Mouse (Mus musculus) frontal cortex, postnatal 36 days (tissue): ENCODE data around the gene Cltb.
"Not testable (repeated sequence)": the region's sequence is repeated elsewhere in the genome, so short reads cannot be mapped to it uniquely, and the experiment has no call there.

ENCODE experiments used
- DNase-seq, 2 experiments: peaks; one replicate each; pipeline ENCODE4 v3.0.0; 2022; ENCODE audit warnings: low spot score in 2 of 2

The Cltb gene

GRCm38 (mm10) chr13:54610972-54611754, at the start of gene Cltb:
TSS of gene Cltb (minus strand) at chr13:54611344.
- DNase-seq = peak; percentile 91 to 93

DNA sequence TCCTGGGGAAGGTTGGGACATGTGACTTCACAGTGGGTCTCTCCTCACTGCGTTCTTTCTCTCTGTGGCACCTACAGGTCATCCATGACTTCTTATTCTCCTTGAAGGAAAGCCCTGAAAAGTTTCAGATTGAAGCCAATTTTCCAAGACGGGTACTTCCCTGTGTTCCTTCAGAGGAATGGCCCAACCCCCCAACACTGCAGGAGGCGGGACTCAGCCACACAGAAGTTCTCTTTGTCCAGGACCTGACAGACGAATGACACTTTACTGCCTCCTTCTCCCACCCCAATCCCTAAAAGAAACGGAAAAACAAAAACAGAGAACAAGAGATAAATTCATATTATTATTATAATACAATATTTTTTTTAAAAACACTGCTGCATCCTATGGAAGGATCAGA, 49.7 kb upstream of the Cltb start:
- DNase-seq = no peak

DNA sequence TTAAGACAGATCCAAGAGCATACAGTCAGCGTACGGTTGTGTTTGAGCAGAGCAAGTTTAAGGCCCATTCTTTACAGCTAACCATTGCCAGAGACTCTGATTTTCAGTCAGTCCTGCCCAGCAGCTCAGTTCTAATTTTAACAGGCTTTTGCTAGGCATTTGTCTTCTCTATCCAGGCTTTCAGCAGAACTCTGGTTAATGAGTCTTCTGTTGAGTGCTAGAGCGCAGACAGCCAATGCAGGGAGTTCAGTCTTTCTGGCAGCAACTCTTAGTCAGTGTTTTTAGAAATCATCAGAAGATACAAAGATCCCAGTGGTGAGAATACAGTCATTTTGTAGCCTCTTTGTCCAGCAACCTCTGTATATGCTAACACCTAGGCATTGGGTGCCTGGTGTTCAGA, 39.3 kb upstream of the Cltb start:
- peak in 1 of 2 experiments; percentile 9 for DNase-seq

- DNase-seq = no peak
Observed at GRCm38 (mm10) chr13:54635011-54635410, 23.9 kb upstream of the Cltb start.

GRCm38 (mm10) chr13:54632731-54633277, 21.7 kb upstream of the Cltb start:
- DNase-seq = no peak

DNA sequence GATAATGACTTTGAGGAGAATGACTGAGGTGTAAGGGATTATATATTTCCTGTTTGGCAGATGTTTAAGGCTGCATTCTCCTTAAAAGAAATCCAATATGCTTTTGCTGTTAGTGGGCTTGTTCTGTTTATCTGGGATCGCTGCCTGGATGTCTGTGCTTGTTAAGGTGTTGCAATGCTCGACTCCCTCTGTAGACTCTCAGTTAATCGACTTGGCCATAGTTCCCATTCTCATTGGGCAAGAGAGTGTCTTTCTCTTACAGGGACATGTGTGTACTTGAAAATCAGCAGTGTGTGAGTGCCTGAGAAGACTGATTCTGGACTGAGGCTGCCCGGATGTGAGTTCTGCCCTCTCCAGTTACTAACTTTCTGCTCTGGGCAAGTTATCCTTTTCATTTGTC, 18.0 kb upstream of the Cltb start:
- DNase-seq = no peak

DNA sequence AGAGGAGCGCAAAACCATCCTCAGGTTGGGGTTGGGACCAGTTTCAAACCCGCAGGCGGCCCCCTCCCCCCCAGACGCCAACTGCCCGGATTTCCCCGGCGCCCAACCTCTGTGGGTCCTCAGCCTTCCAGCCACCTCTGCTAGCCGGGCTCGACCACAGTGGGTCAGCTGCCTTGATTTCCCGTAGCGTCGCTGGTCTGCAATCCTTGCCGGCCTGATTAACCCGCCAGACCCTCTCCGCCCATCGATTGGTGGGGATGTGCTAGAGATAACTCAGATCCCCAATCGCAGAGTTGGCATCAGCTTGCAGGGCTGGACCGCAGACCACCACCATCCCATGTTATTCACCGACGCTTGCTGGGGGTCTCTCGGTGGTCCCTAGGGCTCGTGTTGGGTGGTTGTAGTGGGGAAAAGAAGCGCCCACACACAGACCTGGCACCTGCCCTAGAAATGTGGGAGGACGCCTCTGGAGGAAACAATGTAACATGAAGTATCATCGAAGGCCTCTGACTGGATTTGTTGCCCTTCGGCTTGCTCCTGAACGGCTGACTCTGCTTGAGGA, 10.9 kb upstream of the Cltb start:
- DNase-seq = no peak

GRCm38 (mm10) chr13:54621155-54621932, 10.2 kb upstream of the Cltb start, which contains the start of gene Faf2:
TSS of gene Faf2 (plus strand) at chr13:54621784.
- DNase-seq = peak; percentile 99 to 100

- no peak for DNase-seq
Observed at GRCm38 (mm10) chr13:54616998-54617397, 5.9 kb upstream of the Cltb start.

DNA sequence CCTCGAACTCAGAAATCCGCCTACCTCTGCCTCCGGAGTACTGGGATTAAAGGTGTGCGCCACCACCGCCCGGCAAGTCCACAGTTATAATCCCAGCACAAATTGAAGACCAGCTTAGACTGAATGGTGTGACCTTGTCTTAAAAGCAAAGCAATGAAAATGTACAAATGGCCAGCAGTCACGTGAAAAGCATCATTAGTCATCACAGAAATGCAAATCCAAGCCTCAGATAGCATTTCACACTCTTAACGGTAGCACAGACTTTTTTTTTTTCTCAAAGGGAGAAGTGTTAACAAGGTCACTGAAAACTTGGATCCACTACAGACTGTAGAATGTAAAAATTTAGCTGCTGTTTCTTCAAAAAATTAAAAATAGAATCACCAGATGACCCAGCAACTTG, 5.2 kb upstream of the Cltb start:
- no peak for DNase-seq

- DNase-seq = not testable (repeated sequence)
Observed at GRCm38 (mm10) chr13:54613141-54613540, 2.0 kb upstream of the Cltb start.

- peak; percentile 37 to 38 for DNase-seq
Observed at GRCm38 (mm10) chr13:54610613-54610971, 552 bp downstream of the Cltb start.

DNA sequence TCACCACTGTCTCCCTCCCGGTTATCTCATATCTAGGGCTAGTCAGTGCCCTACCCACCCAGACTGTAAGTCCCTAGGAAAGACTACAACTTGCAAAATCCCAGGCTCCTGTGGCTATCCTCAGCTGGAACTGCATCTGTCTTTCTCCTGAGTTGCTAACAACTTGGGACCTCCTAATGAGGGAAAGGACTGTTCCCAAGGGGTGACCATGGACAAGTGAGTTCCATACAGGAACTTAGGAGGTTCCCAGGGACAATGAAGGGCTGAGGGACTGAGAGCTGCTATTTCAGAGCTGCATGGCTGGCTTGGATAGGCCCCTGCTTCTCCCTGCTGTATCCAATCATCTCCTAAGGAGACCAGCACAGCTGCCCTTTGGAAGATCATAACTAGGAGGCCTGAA, 1.8 kb downstream of the Cltb start:
- DNase-seq = no peak

DNA sequence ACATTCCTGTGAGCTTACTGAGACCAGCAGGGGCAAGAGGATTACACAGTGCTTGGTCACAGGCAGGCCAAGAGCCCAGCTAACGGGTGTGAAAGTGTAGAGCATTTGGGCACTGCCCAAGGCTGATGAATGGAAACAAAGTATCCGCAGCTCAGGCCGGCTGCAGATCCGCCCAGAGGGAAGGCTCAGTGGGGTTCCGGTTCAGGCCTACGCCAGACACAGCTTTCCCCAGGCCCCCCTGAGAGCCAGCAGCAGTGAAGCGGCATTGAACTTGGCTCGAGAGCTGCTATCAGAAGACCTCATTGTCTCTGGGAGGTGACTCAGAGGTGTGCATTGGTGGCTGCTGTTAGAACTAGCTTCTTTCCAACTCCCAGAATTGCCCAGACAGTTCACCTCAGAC, 2.5 kb downstream of the Cltb start:
- DNase-seq = peak; percentile 44 to 48

- DNase-seq = no peak
Observed at GRCm38 (mm10) chr13:54608002-54608401, 3.1 kb downstream of the Cltb start.

- no peak for DNase-seq
Observed at GRCm38 (mm10) chr13:54607204-54607603, 3.9 kb downstream of the Cltb start.

GRCm38 (mm10) chr13:54605426-54605825, 5.7 kb downstream of the Cltb start:
- DNase-seq = no peak

GRCm38 (mm10) chr13:54604221-54604620, 6.9 kb downstream of the Cltb start:
- DNase-seq = no peak

DNA sequence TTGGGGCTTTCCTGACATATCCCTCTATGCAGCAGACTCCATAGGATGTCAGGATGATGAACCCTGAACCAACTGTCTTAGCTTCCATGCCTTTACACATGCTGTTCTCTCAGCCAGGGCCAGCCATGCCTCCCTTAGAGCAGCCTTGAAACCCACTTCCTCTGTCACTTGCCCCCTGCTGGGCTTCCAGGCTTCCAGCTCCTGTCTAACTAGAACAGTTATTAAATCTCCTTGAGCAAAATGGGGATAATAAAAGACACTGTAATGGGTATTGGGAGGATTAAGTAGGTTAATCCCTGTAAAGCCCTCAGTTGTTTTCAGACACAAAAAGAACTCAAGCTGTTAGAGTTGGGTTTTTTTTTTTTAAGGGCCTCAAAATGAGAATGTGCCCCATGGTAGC, 7.6 kb downstream of the Cltb start:
- DNase-seq = no peak

DNA sequence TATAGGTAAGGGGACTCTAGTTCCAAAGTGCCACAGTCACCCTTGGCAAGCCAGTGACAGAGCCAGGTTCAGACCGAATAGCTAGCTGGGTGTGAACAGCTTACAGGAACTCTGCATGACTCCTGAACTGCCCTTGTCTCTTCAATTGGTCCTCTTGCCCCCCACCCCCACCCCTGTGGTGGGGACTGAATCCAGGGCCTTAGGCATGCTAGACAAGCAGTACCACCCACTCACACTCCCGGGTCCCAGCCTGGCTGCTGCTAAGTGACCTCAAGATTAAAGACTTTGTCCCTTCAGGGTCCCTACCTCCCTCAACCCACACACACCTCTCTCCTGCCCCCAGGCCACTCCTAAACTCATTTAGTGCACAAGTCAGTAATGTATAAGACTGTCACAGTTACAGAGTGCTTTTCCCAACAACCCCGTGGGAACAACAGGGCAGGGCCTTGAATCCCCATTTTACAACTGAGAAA, 8.5 kb downstream of the Cltb start:
- DNase-seq = no peak

DNA sequence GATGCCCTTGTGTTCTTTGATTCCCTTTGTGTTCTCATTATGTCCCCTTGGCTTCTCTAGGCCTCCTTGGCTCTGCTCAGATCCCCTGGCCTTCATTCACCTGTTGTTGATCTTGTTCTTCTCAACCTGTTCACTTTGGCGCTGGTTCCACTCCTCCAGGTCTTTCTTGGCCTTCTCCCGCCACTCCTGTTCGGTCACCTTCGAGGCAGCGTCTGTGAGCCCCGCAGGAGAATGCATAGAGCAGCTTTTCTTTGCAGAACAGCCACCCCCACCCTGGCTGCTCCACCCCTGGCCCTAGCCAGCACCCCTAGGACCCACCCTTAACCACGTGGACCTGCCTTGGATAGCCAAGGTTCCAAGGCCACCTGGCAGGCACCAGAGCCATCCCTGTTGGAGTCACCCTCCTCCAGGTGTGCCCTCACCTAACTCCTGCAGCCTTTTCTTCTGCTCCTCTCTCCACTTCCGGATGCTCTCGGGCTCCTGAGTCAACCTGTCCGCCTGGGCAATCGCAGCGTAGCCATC, 12.5 kb downstream of the Cltb start:
- no peak for DNase-seq

DNA sequence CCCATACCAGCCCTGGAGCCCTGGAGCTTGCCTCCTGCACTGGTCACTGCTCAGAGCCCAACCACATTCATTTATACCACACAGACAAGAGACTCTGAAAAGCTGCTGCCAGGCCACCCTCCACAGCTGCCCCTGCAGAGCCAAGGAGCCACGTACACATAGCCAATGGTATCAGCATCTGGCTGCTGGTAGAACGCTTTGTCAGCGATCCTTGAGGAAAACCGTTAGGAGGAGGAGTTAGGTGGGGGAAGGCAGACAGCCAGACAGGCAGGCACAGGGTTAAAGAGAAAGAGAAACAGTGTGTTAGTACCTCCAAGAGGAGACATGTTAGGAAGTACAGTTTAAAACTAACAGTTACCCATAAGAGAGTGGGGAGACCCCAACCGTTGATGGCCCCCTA, 14.3 kb downstream of the Cltb start:
- DNase-seq = no peak
